Mouse (Mus musculus) lung, postnatal 0 days (tissue): Measurements from ENCODE around the gene Pde4d. TPM values are rescaled to one million over a fixed set of nuclear protein-coding genes. Genes with fewer than 3 reads are reported as not detected.
A peak's percentile ranks its signal among the peaks of the same experiment; 100 is the strongest.

Experiments used
- ATAC-seq: fragments of 200-750 bp; cut with Nextera tagmentation; 2 replicates; pipeline ENCODE4 v1.8.0; 2017; ENCODE audit warnings: moderate library complexity
- DNase-seq: peaks from one replicate; pipeline ENCODE4 v3.0.0-alpha.2; 2016; ENCODE audit warnings: low spot score
- H3K27ac ChIP-seq: fragments of 300-500 bp; sonication (generic); 2 replicates; pipeline ENCODE4 v1.5.1; 2014; ENCODE audit warnings: antibody characterized with exemption, mild to moderate bottlenecking, low read length, mixed read lengths
- H3K27me3 ChIP-seq: fragments of 300-500 bp; sonication (generic); replicated peaks from 2 replicates; pipeline ENCODE4 v1.6.1; 2014; ENCODE audit warnings: low read length, mixed read lengths; ENCODE audit not compliant: insufficient read depth
- H3K36me3 ChIP-seq: fragments of 300-500 bp; sonication (generic); 2 replicates; pipeline ENCODE4 v1.6.1; 2014; ENCODE audit warnings: low read length, mixed read lengths; ENCODE audit not compliant: insufficient read depth
- H3K4me1 ChIP-seq: fragments of 300-500 bp; sonication (generic); 2 replicates; pipeline ENCODE4 v1.6.1; 2014; ENCODE audit warnings: antibody characterized with exemption, low read depth, low read length, mixed read lengths; ENCODE audit not compliant: insufficient read depth
- H3K4me2 ChIP-seq: fragments of 300-500 bp; sonication (generic); replicated peaks from 2 replicates; pipeline ENCODE4 v1.6.1; 2014; ENCODE audit warnings: low read depth, mild to moderate bottlenecking, low read length, moderate library complexity, mixed read lengths
- H3K4me3 ChIP-seq: fragments of 300-500 bp; sonication (generic); 2 replicates; pipeline ENCODE4 v1.5.1; 2014; ENCODE audit warnings: low read depth, low read length
- H3K9ac ChIP-seq: fragments of 300-500 bp; sonication (generic); replicated peaks from 2 replicates; pipeline ENCODE4 v1.6.1; 2014; ENCODE audit warnings: low read depth, mild to moderate bottlenecking
- H3K9me3 ChIP-seq: fragments of 300-500 bp; sonication (generic); 2 replicates; pipeline ENCODE4 v1.6.1; 2016; ENCODE audit warnings: low read length, mixed read lengths
- CTCF ChIP-seq: IDR thresholded peaks from 2 replicates; pipeline ENCODE4 v1.5.1; 2016; ENCODE audit warnings: antibody characterized with exemption, mild to moderate bottlenecking
- EP300 ChIP-seq: IDR thresholded peaks from 2 replicates; pipeline ENCODE4 v1.6.1; 2016; ENCODE audit warnings: antibody characterized with exemption, mild to moderate bottlenecking, control low read depth
- WGBS: fragments of 180-500 bp; shearing (Covaris S2); extraction: QIAGEN DNeasy Blood & Tissue Kit; methylation state at CpG from one replicate; pipeline ENCODE4 v1.1.7; 2014; 5-methylcytosine and 5-hydroxymethylcytosine counted together
- polyA plus RNA-seq: library from polyadenylated mRNA; unstranded; fragments of >200 nt; fragmentation: Nextera tagmentation; extraction: Ambion mirVana; gene quantifications from 2 replicates; pipeline ENCODE4 v1.2.1, GENCODE M21; 2015

The Pde4d gene
- polyA plus RNA-seq, 1 experiment from 2014 or later: 19.7 TPM

DNA sequence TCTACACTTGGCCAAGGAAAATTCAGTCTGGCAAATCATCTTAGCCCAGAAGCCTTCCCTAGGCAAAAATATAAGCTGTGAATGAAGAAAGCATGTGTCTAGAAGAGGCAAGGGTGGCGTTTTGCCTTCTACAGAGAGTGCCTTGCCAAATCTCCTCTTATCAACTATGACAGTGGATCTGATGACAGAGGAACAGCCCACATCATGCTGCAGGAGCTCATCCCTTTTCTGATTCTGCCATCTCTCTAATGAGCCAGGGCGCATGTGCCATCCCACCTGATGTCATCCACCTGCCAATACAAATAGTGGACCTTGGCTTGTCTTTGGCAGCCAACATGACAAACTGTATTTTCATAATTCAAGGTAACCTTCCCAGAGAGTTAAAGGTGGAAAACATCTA, 1154.3 kb downstream of the Pde4d start:
- Histone ChIP-seq H3K9me3 (no peaks in the 10 kb centered on the region), H3K4me2 (no peak overlapping the region), H3K36me3 (no peaks in the 10 kb centered on the region), H3K27ac (no peak overlapping the region), H3K27me3 (no peaks in the 10 kb centered on the region), H3K4me3 (no peak overlapping the region), H3K4me1 (no peaks in the 10 kb centered on the region), H3K9ac (no peak overlapping the region)
- ATAC-seq (no peak), DNase-seq (no peak)
- TF ChIP-seq EP300 (no peak), CTCF (no peak)
- WGBS: 70% methylated on average over 2 of the region's 2 CpGs

DNA sequence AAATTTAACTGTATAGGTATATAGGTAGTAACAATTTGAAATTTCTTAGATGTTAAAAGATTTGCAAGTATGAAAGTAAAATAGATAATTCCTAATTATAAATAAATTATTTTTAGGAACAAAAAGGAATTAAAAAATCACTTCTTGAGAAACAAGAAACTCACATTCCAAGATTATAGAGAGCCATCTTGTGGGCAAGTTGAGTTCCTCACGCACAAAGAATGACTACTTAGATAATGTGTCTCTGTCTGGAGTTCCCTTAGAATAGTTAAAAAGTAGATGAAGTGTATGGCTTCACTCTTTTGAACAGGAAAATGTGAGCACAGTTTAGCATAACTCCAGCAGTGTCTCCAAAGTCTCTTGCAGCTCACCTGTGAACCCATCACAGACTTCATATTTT, 1155.4 kb downstream of the Pde4d start:
- 58% methylated on average over 1 of the region's 1 CpGs for WGBS
- Histone ChIP-seq H3K27me3 (no peaks in the 10 kb centered on the region), H3K4me3 (no peak overlapping the region), H3K9me3 (no peaks in the 10 kb centered on the region), H3K36me3 (no peaks in the 10 kb centered on the region), H3K4me2 (no peak overlapping the region), H3K27ac (no peak overlapping the region), H3K9ac (no peak overlapping the region), H3K4me1 (no peaks in the 10 kb centered on the region)
- DNase-seq (no peak), ATAC-seq (no peak)
- TF ChIP-seq EP300: no peak
- TF ChIP-seq CTCF: no peak

GRCm38 (mm10) chr13:109609106-109609804, 1159.5 kb downstream of the Pde4d start:
- Histone ChIP-seq H3K4me2 (no peak overlapping the region), H3K9me3 (no peaks in the 10 kb centered on the region), H3K36me3 (no peaks in the 10 kb centered on the region), H3K4me1 (no peaks in the 10 kb centered on the region), H3K27ac (no peak overlapping the region), H3K9ac (no peak overlapping the region), H3K4me3 (no peak overlapping the region), H3K27me3 (no peaks in the 10 kb centered on the region)
- 55% methylated on average over 9 of the region's 9 CpGs for WGBS
- no peak for ATAC-seq
- no peak for DNase-seq
- TF ChIP-seq CTCF (no peak), EP300 (no peak)

- H3K9me3 ChIP-seq: no peaks in the 10 kb centered on the region
- H3K4me3 ChIP-seq: no peak overlapping the region
- no peak overlapping the region for H3K4me2 ChIP-seq
- no peaks in the 10 kb centered on the region for H3K27me3 ChIP-seq
- no peak overlapping the region for H3K27ac ChIP-seq
- H3K4me1 ChIP-seq: no peaks in the 10 kb centered on the region
- 7% methylated on average over 3 of the region's 3 CpGs for WGBS
- ATAC-seq (no peak), DNase-seq (peak; percentile 76)
- no peak overlapping the region for H3K9ac ChIP-seq
- peak; percentile 85 for TF ChIP-seq CTCF
- no peak for TF ChIP-seq EP300
- no peaks in the 10 kb centered on the region for H3K36me3 ChIP-seq
These were observed 1160.0 kb downstream of the Pde4d start for GRCm38 (mm10) chr13:109609805-109610187.

DNA sequence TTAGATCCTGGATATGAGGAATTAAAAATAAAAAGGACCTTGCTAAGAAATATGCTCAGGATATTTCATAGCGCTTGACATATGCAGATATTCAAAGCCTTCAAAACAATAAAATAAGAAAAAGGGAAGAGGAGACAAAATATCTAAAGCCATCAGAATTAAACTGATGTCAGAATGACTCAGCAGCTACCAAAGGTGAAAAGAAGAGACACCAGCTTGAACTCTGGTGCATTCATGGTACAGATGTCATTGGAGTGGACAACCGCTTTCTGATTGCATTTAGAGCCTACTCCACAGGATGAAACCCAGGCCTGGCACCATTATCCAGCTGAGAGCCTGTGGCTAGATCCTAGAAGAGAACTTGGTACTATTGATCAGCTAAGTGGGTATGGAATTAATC, 1161.0 kb downstream of the Pde4d start:
- Histone ChIP-seq H3K4me3 (no peak overlapping the region), H3K4me2 (no peak overlapping the region), H3K27ac (no peak overlapping the region), H3K36me3 (no peaks in the 10 kb centered on the region), H3K27me3 (no peaks in the 10 kb centered on the region), H3K4me1 (no peaks in the 10 kb centered on the region), H3K9ac (no peak overlapping the region), H3K9me3 (no peaks in the 10 kb centered on the region)
- ATAC-seq (no peak), DNase-seq (no peak)
- WGBS: 99% methylated on average over 2 of the region's 2 CpGs
- no peak for TF ChIP-seq EP300

DNA sequence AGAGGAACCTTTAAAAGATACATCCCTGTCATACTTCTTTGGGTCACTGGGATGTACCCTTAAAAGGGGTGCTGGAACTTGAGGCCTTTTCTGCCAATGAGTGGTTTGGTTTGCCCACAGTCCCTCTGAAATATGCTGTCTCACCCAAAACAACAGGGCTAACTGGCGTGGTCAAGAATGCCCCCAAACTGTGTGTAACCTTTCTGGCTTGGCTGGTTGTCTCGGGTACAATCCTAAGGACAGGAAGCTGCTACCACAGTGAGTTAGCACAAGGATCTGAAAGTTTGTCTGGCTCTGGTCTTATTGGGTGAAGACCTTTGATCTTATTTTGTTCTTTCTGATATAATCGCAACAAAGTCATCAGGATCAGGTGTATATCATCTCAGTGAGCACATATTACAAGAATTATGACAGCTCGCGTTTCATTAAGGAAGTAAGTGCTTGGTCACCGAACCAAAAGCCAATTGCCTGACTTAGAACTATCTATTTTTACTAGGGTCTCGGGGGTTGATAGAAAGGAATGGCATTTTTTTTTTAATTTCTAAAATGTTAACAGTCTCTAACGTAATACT, 1165.6 kb downstream of the Pde4d start:
- WGBS: 55% methylated on average over 8 of the region's 8 CpGs
- H3K9me3 ChIP-seq: no peaks in the 10 kb centered on the region

More for the DNA sequence above, 1165.6 kb downstream of the Pde4d start:
- no peaks in the 10 kb centered on the region for H3K4me1 ChIP-seq
- no peak overlapping the region for H3K9ac ChIP-seq
- H3K36me3 ChIP-seq: no peaks in the 10 kb centered on the region
- H3K27ac ChIP-seq: no peak overlapping the region
- H3K4me3 ChIP-seq: no peak overlapping the region
- ATAC-seq (no peak), DNase-seq (no peak)
- H3K27me3 ChIP-seq: no peaks in the 10 kb centered on the region
- TF ChIP-seq CTCF (no peak), EP300 (no peak)
- no peak overlapping the region for H3K4me2 ChIP-seq
